Mouse (Mus musculus) ovary, adult 2 months (tissue): ENCODE results near the gene Sarnp. TPM values are rescaled to one million over a fixed set of nuclear protein-coding genes. Genes with fewer than 3 reads are reported as not detected.

Experiments
- polyA plus RNA-seq: library from polyadenylated mRNA; depleted of rRNA; stranded (reverse); fragments of >200 nt; gene quantifications from 2 replicates; pipeline ENCODE4 v1.2.3, GENCODE M21; 2012; rRNA removed

Sarnp gene
- polyA plus RNA-seq = 1.6 and 4.1 TPM in 2 replicates

DNA sequence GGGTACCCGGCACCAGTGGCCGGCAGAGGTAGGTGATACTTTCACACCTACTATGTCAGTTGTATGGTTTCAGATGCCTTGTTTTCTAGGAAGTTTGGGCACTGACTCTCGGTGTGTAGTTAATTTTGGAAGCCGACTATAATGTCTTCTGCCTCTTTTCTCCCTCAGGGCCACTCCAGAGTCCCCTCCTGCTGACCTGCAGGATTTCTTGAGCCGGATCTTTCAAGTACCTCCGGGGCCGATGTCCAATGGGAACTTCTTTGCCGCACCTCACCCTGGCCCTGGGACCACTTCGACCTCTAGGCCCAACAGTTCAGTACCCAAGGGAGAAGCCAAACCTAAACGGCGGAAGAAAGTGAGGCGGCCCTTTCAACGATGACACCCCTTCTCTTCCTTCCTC, at the start of gene Sarnp:
Gene Sarnp (plus strand): TSS at position 301 of the 400 bp plus-strand sequence.

DNA sequence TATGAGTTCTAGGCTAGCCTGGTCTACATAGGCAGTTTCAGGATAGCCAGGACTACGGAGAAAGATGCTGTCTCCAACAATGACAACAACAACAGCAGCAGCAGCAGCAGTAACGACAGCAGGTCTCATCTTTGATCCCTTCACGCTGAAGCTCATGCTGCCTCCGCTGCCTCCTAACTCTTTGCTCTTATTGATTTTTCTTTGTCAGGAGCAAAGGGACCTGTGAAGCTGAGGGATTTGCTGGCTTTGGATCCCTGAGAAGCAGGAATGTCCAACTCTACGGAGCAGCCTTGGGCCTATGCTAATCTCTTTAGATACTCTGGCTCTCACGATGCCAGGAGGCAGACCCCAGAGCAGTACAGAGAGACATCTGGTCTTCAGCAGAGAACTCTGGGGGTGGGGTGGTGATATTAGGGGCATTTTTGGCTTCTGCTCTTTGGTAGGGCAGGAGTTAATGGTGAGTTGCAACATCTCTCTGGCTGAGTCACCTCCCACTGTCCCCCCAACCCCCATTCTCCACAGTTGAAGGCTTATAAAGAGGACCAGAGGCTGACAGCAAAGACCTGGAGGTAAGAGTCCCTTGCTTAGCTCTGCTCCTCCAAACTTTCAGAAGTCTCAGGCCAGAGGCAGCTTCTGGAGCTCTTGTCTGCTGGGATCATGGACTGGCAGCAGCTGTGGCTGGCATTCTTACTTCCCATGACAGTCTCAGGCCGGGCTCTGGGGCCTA, 26.6 kb upstream of the Sarnp start, which contains the start of gene Mmp19:
Gene Mmp19 (plus strand): TSS at position 513 of the 727 bp plus-strand sequence.

DNA sequence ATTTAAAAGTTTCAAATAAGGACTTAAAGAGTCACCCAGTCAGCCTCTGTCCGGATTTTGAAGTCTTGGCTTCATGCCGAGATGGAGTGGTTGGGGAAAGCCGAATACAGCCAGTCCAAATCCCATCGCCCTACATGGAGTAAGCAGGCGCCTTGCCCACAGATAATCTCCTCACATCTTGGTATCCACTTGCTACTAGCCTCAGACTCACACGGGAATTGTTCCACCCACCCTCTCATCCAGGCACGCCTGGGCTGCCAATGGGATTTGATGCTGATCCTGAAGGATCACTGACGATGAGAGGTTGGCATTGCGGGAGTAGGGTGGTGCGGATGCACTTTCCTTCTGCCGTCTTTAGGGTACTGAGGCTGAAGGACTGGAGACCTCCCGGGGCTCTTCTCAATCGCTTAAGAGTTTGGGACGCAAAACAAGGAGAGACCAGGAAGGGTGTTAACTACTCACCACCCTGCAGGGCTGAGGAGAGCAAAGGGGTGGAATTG, 13.3 kb upstream of the Sarnp start, which contains the start of gene Dnajc14:
Gene Dnajc14 (plus strand): TSS at position 292 of the 500 bp plus-strand sequence.

DNA sequence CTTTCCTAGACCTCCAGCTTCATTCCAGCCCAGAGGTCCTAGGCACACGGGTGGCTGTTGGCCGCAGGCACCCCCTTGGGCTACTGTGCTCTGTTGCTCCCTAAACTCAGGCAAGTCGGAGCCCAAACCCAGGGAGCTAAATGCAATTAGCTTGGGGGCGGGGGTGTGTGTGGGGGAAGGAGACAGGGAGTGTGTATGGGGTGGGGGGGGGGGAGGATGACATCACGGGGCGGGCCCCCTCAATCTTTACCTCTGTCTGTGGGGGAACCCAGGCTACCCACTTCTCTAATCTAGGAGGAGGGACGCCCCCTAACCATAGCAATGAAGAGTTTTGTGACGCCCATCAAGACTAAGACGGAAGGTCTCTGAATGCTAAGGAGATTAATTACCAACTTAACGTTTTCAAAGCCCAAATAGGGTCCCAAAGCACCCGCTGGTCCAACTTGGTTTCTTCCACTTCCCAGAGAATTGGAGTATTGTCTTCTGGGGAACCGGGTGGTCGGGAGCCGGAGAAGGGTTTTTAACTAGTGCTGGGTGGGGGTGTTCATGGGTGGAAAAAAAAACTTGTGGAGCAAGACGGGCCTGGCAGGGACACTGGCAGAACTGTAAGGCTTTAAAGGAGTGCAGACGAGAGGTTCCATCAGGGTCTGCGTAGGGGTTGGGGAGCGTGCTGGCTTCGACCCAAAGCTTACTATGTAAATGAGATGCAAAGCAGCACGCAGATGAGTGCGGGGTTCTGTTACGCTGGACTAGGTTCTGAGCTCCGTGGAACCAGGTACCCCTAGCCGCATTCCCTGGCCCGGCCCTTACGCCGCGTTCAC, 12.7 kb upstream of the Sarnp start, which contains the start of gene Tmem198b:
Gene Tmem198b (minus strand): TSS at position 100 of the 821 bp plus-strand sequence.

DNA sequence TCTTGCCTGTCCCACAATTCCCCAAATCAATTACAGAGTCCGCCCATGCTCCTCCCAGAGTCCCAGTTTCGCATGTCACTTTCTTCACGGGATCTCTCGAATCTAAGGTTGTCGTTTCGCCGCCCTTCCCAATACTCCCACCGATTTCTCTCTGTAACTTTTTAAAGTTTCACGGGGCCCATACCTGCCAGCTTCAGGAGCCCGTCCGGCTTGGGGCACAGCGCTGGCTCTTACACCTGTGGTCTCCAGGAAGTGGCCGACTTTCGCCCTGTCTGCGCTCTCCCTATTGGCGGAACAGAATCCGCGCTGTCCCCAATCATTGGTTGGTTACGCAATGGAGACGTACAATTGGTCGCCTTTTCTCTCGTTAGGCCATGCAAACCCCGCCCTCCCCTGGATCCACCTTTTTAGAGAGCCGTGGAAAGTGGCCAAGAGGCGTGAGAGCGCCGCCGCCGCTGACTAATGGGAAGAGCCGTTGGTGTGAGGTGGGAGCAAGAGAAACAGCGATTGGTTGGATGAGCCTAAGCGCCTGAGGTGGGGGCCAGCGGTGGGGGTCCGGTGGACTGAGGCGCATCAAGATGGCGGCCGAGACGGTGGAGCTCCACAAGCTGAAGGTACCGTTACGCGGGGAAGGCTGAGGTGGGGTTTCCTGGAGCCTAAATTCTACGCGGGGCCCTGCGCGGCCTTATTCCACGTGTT, 4.4 kb downstream of the Sarnp start, which contains the start of gene Ormdl2:
Gene Ormdl2 (minus strand): TSS at position 288 of the 699 bp plus-strand sequence.

DNA sequence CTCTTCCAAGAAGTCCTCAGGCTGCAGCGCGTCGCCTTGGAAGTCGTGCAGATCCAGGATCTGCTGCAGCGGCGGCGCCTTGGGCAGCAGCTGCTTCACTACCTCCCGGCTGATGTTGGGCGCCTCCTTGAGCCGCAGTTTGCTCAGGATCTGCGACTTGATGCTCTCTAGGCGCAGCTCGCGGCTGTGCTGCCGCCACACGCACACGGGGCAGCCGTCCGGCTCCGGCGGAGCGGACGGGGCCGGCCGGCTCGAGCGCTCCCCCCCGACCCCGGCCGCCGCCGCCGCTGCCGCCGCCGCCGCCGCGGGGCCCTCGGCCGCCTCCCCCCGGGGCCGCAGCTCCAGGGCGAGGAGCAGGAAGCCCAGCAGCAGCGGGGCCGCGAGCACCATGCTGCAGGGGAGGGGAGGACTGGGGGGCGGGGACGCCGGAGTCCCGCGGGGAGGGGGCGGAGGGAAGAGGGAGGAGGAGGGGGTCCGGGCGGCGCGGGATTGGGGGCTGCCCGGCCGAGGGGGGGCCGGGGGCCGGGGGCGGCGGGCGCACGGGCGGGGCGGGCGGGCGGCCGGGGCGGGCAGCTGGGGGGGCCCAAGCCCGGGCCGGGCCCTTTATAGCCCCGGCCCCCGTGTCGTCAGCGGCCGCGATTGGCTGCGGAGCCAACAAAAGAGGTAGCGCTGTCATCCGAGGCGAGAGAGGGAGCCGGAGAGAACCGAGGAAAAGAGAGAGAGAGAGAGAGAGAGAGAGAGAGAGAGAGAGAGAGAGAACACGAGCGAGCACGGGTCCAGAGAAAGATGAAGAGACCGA, 74.4 kb downstream of the Sarnp start, which contains the start of gene Gdf11:
Gene Gdf11 (minus strand): TSS at position 423 of the 799 bp plus-strand sequence.

DNA sequence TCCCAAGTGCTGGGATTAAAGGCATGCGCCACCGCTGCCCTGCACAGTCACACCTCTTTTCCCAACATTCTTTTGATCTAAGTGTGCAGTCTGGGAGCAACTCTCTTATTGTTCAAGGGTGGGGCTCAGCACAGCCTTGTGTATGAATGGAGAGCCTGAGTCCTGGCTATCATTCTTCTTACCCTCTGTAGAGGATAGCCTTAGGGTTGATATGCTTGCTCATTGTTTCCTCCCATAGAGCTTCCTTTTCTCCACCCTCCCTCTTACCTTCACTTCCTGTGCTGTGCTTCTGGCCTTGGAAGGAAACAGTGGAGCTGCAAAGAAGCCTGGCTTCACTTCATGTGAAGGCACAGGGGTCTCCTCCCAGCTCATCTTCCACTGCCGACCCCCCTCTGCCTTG, 83.6 kb downstream of the Sarnp start, which contains the start of gene Cd63:
Gene Cd63 (plus strand): TSS at position 292 of the 400 bp plus-strand sequence.

DNA sequence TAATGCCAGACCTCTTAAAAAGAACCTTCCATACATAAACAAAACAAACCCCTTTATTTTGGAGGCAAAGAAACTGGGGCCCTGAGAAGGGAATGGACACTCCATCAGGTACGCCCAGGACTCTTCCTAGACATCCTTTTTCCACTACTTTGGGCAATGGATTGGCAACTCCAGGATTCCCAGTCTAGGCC, 105.6 kb downstream of the Sarnp start, which contains the start of gene Rdh5:
Gene Rdh5 (minus strand): TSS at position 67 of the 191 bp plus-strand sequence.

DNA sequence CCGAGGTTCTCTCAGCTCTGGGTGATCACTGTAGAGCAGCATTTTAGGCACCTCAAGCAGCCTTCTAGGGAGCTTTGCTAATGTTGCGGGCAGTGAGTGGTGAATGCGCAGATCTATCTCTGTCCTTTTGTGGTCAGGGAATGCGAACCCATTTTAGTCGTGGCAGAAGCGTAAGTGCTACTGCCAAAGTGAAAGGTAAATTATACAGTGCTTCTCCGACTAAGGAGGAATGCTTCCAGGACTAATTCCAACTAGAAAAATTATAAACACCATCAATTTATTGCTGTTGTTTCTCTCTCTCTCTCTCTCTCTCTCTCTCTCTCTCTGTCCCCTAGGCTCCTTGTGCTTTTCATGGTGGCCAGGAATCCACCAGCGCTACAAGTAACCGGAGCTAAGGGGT, 106.8 kb downstream of the Sarnp start, which contains the start of gene Bloc1s1:
Gene Bloc1s1 (minus strand): TSS at position 101 of the 400 bp plus-strand sequence.

Other genes with a start within 250 kb of the Sarnp start
- gene Erbb3, start 227.7 kb upstream of the Sarnp start, polyA plus RNA-seq = 6.8 and 6.9 TPM in 2 replicates
- 1,277 and 1,434 TPM in 2 replicates for gene Rps26, start 190.6 kb upstream of the Sarnp start, polyA plus RNA-seq
- gene Ikzf4, start 171.3 kb upstream of the Sarnp start, polyA plus RNA-seq = 2.2 and 3.8 TPM in 2 replicates
- 6.7 and 11.9 TPM in 2 replicates for gene Suox, start 143.3 kb upstream of the Sarnp start, polyA plus RNA-seq
- gene Rab5b, start 121.1 kb upstream of the Sarnp start, polyA plus RNA-seq = 68.7 and 73.1 TPM in 2 replicates
- gene Pmel, start 113.1 kb upstream of the Sarnp start, polyA plus RNA-seq = 1.5 and 1.9 TPM in 2 replicates
- gene Cdk2, start 112.3 kb upstream of the Sarnp start, polyA plus RNA-seq = 17.5 and 21.4 TPM in 2 replicates
- 14.3 and 18.2 TPM in 2 replicates for gene Dgka, start 72.5 kb upstream of the Sarnp start, polyA plus RNA-seq
- 20.8 and 23.0 TPM in 2 replicates for gene Pym1, start 69.4 kb upstream of the Sarnp start, polyA plus RNA-seq
- gene Mmp19, start 26.4 kb upstream of the Sarnp start, polyA plus RNA-seq = 10.0 and 11.3 TPM in 2 replicates
- 10.4 and 10.8 TPM in 2 replicates for gene Dnajc14, start 13.3 kb upstream of the Sarnp start, polyA plus RNA-seq
- gene Tmem198b, start 13.0 kb upstream of the Sarnp start, polyA plus RNA-seq = 34.2 and 35.6 TPM in 2 replicates
- 30.3 and 44.4 TPM in 2 replicates for gene Ormdl2, start 4.3 kb downstream of the Sarnp start, polyA plus RNA-seq
- 4.8 and 5.4 TPM in 2 replicates for gene Gdf11, start 74.4 kb downstream of the Sarnp start, polyA plus RNA-seq
- 152 and 168 TPM in 2 replicates for gene Cd63, start 83.7 kb downstream of the Sarnp start, polyA plus RNA-seq
- 34.5 and 43.3 TPM in 2 replicates for gene Rdh5, start 105.6 kb downstream of the Sarnp start, polyA plus RNA-seq
- gene Bloc1s1, start 106.7 kb downstream of the Sarnp start, polyA plus RNA-seq = 242 and 261 TPM in 2 replicates
- gene Itga7, start 116.5 kb downstream of the Sarnp start, polyA plus RNA-seq = 36.2 and 36.9 TPM in 2 replicates
- 0.59 and 1.1 TPM in 2 replicates for gene Mettl7b, start 143.7 kb downstream of the Sarnp start, polyA plus RNA-seq
- not detected in 2 replicates for gene Olfr9, start 172.1 kb downstream of the Sarnp start, polyA plus RNA-seq
- gene Olfr763, start 193.5 kb downstream of the Sarnp start, polyA plus RNA-seq = not detected in 2 replicates
- gene Olfr764-ps1, start 222.6 kb downstream of the Sarnp start, polyA plus RNA-seq = not detected in 2 replicates
- not detected in 2 replicates for gene Olfr765, start 232.7 kb downstream of the Sarnp start, polyA plus RNA-seq